Mouse (Mus musculus) heart, embryonic 12.5 days (tissue): ENCODE data around the gene Lamb1. TPM values are rescaled to one million over a fixed set of nuclear protein-coding genes. Genes with fewer than 3 reads are reported as not detected.

Source experiments
- ATAC-seq: fragments of 200-750 bp; cut with Nextera tagmentation; 2 replicates; pipeline ENCODE4 v1.8.0; 2017; ENCODE audit warnings: moderate TSS enrichment, moderate library complexity; ENCODE audit not compliant: insufficient number of reproducible peaks, low FRiP score
- H3K27ac ChIP-seq: fragments of 300-500 bp; sonication (generic); 2 replicates; pipeline ENCODE4 v1.5.1; 2016; ENCODE audit warnings: mild to moderate bottlenecking, moderate library complexity; ENCODE audit not compliant: poor library complexity, severe bottlenecking
- H3K27me3 ChIP-seq: fragments of 300-500 bp; sonication (generic); replicated peaks from 2 replicates; pipeline ENCODE4 v1.6.1; 2016; ENCODE audit warnings: mild to moderate bottlenecking, moderate library complexity
- H3K36me3 ChIP-seq: fragments of 300-500 bp; sonication (generic); 2 replicates; pipeline ENCODE4 v1.6.1; 2016; ENCODE audit warnings: mild to moderate bottlenecking, moderate library complexity
- H3K4me1 ChIP-seq: fragments of 300-500 bp; sonication (generic); replicated peaks from 2 replicates; pipeline ENCODE4 v1.6.1; 2016; ENCODE audit warnings: mild to moderate bottlenecking
- H3K4me2 ChIP-seq: fragments of 300-500 bp; sonication (generic); 2 replicates; pipeline ENCODE4 v1.6.1; 2016; ENCODE audit warnings: mild to moderate bottlenecking, moderate library complexity
- H3K4me3 ChIP-seq: fragments of 300-500 bp; sonication (generic); 2 replicates; pipeline ENCODE4 v1.5.1; 2016; ENCODE audit warnings: mild to moderate bottlenecking
- H3K9ac ChIP-seq: fragments of 300-500 bp; sonication (generic); 2 replicates; pipeline ENCODE4 v1.6.1; 2016; ENCODE audit warnings: mild to moderate bottlenecking, moderate library complexity
- H3K9me3 ChIP-seq: fragments of 300-500 bp; sonication (generic); replicated peaks from 2 replicates; pipeline ENCODE4 v1.6.1; 2016; ENCODE audit warnings: mild to moderate bottlenecking, moderate library complexity
- WGBS: fragments of 180-500 bp; shearing (Covaris S2); methylation state at CpG from one replicate; pipeline ENCODE4 v1.1.7; 2016; 5-methylcytosine and 5-hydroxymethylcytosine counted together
- polyA plus RNA-seq: library from polyadenylated mRNA; unstranded; fragments of >200 nt; fragmentation: Nextera tagmentation; extraction: Ambion mirVana; gene quantifications from 2 replicates; pipeline ENCODE4 v1.2.1, GENCODE M21; 2016

Lamb1 gene
- polyA plus RNA-seq, 1 experiment from 2014 or later: 127 TPM

DNA sequence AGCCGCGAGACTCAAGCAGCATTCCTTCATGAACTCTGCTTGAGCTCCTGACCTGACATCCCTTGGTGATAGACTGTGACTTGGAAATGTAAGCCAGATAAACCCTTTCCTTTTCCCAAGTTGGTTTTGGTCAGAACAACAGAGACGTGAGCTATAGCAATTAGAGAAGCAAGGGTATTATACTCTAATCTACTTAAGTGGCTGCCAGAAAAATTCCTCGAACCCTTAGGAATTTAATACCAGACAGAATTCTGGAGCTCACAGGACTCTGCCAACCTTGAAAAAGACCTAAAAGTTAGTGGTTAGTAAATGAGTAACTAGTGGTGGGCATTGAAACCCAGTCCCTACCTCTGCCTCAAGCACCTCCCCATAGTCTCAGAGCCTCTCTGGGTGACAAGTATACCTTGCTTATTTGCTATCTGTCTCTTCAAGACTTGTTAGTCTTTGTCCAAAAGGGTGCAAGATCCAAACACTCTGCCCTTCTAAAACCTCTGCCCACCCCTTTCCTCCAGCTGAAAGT lies 18.6 kb downstream of the Lamb1 start:
- peaks cover 23% of the 10 kb centered on the region for H3K4me1 ChIP-seq
- no peaks in the 10 kb centered on the region for H3K9me3 ChIP-seq
- no peak overlapping the region for H3K4me3 ChIP-seq
- H3K9ac ChIP-seq: no peak overlapping the region
- ATAC-seq: no peak
- H3K27ac ChIP-seq: no peak overlapping the region
- WGBS: 66% methylated on average over 4 of the region's 4 CpGs
- H3K27me3 ChIP-seq: no peaks in the 10 kb centered on the region
- no peak overlapping the region for H3K4me2 ChIP-seq
- peaks cover 91% of the 10 kb centered on the region for H3K36me3 ChIP-seq

DNA sequence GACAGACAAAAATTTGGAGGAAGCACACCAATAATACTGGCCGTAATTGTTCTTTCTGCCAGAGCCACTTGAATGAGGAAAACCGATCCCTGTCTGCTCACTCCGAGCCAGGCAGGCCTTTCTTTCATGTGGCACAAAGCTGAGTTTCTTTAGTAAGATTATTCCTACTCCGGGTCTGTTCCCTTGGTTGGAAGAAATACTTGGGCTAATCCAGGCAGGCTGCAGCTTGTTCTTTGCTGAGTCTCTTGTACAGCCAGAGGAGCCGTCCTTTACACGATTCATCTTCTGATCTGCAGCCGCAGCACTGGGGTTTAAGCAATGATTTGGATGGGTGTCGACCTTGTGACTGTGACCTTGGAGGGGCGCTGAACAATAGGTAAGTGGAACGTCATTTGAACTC lies 24.0 kb downstream of the Lamb1 start:
- Histone ChIP-seq H3K36me3 (peaks cover 82% of the 10 kb centered on the region), H3K9me3 (0 out of 2 replicates have a peak, but pooled peaks cover 6% of the 10 kb centered on the region), H3K27ac (no peak overlapping the region), H3K4me3 (no peak overlapping the region), H3K27me3 (no peaks in the 10 kb centered on the region), H3K4me2 (no peak overlapping the region), H3K4me1 (peaks cover 24% of the 10 kb centered on the region), H3K9ac (no peak overlapping the region)
- WGBS: 89% methylated on average over 10 of the region's 10 CpGs
- no peak for ATAC-seq

DNA sequence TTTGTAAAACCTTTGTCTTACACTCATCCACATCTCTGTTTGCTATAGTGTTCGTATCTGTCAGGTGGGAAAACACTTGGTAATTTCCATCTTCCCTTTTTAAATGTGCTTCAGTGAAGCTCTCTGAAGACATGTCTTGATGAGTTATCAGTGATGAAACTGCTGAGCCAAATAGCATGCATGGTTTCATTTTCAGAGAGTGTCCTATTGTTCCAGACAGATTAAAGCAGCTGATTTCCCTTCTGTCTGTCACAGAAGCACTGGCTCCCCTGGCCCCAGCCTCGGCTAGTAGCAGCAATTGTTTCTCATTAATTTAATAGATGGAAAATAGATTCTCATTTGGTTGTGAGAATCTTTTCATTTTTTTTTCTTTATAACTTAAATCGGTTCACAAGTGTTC lies 25.9 kb downstream of the Lamb1 start:
- Histone ChIP-seq H3K36me3 (peaks cover 75% of the 10 kb centered on the region), H3K9me3 (0 out of 2 replicates have a peak, but pooled peaks cover 6% of the 10 kb centered on the region), H3K4me3 (no peak overlapping the region), H3K9ac (no peak overlapping the region), H3K4me2 (no peak overlapping the region), H3K4me1 (peaks cover 41% of the 10 kb centered on the region), H3K27me3 (no peaks in the 10 kb centered on the region), H3K27ac (no peak overlapping the region)
- WGBS: 83% methylated on average over 3 of the region's 3 CpGs
- ATAC-seq: no peak

DNA sequence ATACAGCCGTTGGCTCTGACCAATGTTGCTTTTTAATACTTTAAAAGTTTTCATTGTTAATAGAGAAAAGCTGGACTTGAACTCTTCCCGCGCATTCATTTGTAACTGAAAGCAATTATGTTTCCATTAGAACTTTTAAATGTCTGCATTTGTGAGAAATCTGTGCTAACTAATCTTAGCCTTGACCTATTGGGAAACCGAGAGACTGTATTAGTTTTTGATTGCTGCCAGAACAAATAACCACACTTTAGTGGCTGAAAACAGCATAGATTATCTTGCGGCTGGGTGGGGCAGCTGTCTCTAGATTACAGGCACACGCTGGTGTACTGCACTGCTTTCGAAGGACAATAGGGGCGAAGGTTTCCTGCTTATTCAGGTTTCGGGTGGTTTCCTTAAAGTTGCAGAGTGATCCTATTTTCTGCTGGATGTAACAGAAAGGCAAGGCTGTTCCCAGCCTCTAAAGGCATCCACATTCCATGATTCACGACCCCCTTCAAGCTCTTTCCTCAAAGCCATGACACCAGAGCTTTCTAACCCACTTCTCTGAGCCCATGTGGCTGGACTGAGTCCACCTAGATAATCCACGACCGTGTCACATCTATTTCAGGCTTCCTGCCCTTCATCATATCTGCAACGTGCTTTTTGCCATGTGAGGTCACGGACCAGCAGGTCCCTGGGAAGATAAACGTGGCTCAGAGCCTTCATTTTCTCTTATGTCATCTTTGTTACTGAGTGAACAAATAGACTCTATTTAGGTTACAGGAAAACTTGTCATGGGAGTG lies 28.5 kb downstream of the Lamb1 start:
- Histone ChIP-seq H3K9ac (no peak overlapping the region), H3K9me3 (0 out of 2 replicates have a peak, but pooled peaks cover 6% of the 10 kb centered on the region), H3K27me3 (no peaks in the 10 kb centered on the region), H3K4me2 (no peak overlapping the region), H3K36me3 (peaks cover 74% of the 10 kb centered on the region), H3K4me3 (no peak overlapping the region), H3K27ac (peak overlapping the region; percentile 77), H3K4me1 (peaks cover 49% of the 10 kb centered on the region)
- ATAC-seq: peak; percentile 66
- WGBS: 30% methylated on average over 15 of the region's 15 CpGs

DNA sequence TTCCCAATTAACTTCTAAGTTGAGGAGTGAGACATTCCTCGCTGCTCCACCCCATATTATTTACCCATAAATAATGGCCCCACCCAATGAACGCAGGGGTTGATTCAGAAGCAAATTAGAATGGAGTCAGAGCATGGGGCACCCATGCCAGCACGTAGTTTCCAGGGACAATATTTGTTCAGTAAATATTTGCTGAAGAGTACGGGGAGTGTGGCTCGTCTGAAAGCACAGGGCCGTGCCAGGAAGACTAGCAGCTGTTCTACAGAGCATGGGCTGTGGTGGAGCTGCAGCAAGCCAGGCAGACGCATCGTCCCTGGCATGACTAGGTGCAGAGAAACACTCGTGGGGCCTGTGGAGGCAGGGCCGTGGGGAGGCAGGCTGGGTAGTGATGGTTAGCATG lies 29.5 kb downstream of the Lamb1 start:
- peak; percentile 45; the same call in 1 of the 2 replicates for ATAC-seq
- no peak overlapping the region for H3K9ac ChIP-seq
- no peaks in the 10 kb centered on the region for H3K9me3 ChIP-seq
- H3K36me3 ChIP-seq: peaks cover 74% of the 10 kb centered on the region
- no peak overlapping the region for H3K4me2 ChIP-seq
- 42% methylated on average over 10 of the region's 10 CpGs for WGBS
- H3K4me1 ChIP-seq: peaks cover 56% of the 10 kb centered on the region
- peak overlapping the region; percentile 77 for H3K27ac ChIP-seq
- H3K27me3 ChIP-seq: no peaks in the 10 kb centered on the region
- no peak overlapping the region for H3K4me3 ChIP-seq

DNA sequence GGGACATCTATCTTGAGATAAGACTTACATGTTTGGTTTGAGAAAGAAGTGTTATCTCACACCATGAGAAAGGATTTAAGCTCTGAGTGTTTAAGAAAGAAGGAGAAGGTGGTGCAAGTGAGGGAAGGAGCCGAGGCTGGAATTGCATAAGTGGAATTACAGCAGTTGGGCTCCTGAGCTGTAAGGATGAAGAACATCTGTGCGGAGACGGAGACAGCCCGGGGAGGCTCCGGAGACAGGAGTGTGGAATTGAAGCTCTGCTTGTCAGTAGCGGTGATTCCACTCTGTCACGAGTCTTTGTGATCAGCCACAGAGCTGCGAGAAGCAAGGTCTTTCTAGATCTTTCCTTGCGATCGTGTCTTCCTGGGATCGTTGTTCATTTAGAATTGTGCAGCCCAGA lies 30.0 kb downstream of the Lamb1 start:
- H3K4me2 ChIP-seq: no peak overlapping the region
- H3K4me1 ChIP-seq: peaks cover 60% of the 10 kb centered on the region

DNA sequence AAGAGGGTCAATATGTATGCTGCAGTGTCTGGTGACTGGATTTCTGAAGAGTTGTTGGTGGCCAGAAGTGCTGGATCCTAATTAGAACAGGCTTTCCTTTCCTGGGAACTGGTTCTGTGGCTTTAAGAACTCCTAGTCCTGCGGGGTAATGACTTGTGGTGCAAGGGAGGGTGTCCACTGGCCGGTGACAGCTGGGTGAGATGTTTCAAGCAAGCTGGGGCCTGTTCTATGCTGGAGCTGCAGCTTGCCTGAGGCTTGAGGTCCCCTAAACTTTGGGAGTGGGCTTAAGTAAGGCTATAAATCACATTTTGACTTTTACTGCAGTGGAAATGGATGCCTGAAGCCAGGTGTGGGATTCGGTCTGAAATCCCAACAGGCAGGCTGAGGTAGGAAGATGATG lies 30.5 kb downstream of the Lamb1 start:
- Histone ChIP-seq H3K4me1 (peaks cover 65% of the 10 kb centered on the region), H3K36me3 (peaks cover 77% of the 10 kb centered on the region)
- no peak for ATAC-seq

More for the DNA sequence above, 30.0 kb downstream of the Lamb1 start:
- Histone ChIP-seq H3K27me3 (no peaks in the 10 kb centered on the region), H3K27ac (peak overlapping the region; percentile 77), H3K9ac (no peak overlapping the region), H3K4me3 (no peak overlapping the region), H3K36me3 (peaks cover 77% of the 10 kb centered on the region), H3K9me3 (no peaks in the 10 kb centered on the region)
- ATAC-seq: no peak
- WGBS: 58% methylated on average over 11 of the region's 11 CpGs

DNA sequence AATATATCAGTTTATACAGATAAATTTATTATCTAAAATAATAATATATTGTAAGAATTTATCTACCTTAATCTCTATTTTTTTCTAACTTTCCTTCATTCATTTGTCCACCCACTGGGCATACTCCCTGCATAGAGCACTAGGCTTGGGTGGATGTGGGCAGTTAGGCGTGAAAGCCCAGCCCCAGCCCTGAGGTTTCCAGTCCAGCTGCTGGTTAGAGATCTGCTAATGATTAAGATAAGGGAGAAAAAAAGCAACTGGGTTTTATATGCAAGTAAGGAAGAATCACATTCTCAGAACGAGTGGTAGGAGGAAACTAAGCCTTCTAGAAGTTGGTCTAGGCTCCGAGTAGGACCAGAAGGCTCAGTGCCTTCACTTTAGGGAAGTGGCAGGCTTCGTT lies 31.1 kb downstream of the Lamb1 start:
- Histone ChIP-seq H3K4me3 (no peak overlapping the region), H3K27me3 (no peaks in the 10 kb centered on the region), H3K4me1 (peaks cover 65% of the 10 kb centered on the region), H3K27ac (no peak overlapping the region), H3K9ac (no peak overlapping the region), H3K4me2 (no peak overlapping the region), H3K36me3 (peaks cover 77% of the 10 kb centered on the region), H3K9me3 (no peaks in the 10 kb centered on the region)
- ATAC-seq: no peak
- WGBS: 71% methylated on average over 4 of the region's 4 CpGs

More for the DNA sequence above, 30.5 kb downstream of the Lamb1 start:
- Histone ChIP-seq H3K27me3 (no peaks in the 10 kb centered on the region), H3K4me2 (no peak overlapping the region), H3K9ac (no peak overlapping the region), H3K4me3 (no peak overlapping the region), H3K9me3 (no peaks in the 10 kb centered on the region), H3K27ac (peak overlapping the region; percentile 77)
- WGBS: 47% methylated on average over 3 of the region's 3 CpGs

DNA sequence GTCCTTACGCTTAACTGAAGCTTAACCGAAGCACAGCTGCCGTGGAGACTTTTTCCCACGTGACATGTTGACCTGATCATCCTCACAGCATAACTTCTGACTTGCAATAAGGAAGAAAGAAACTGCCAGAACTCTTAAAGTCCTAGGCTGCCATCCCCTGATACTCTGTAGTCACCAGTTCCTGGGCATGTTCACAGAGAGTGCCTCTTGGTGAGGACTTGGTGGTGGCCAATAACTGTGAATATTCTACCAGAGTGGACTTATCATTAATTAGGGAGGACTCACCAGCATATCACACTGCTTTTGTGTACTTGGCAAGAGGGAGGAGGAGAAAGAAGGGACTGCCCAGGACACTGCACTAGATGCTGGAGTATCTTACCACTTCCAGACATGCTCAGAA lies 33.1 kb downstream of the Lamb1 start:
- ATAC-seq: no peak
- Histone ChIP-seq H3K9ac (no peak overlapping the region), H3K27me3 (no peaks in the 10 kb centered on the region), H3K4me2 (no peak overlapping the region), H3K36me3 (peaks cover 80% of the 10 kb centered on the region), H3K27ac (no peak overlapping the region), H3K9me3 (no peaks in the 10 kb centered on the region), H3K4me1 (peaks cover 50% of the 10 kb centered on the region), H3K4me3 (no peak overlapping the region)
- WGBS: 90% methylated on average over 4 of the region's 4 CpGs

DNA sequence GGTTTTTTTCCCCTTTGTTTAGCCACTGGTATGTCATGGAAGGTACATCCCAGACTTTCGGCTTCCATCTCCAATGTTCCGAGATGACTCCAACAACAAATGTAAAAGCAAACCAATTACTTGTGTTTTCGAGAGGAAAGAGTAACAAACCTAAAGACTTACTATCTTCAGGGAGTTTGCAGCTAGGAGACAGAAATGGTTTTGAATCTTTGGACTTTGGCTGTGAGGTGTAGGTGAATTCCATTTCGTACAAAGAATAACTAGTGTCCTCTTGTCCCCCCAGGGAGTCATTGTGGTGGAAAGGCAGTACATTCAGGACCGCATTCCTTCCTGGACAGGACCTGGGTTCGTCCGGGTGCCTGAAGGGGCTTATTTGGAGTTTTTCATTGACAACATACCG lies 33.5 kb downstream of the Lamb1 start:
- Histone ChIP-seq H3K9ac (no peak overlapping the region), H3K27me3 (no peaks in the 10 kb centered on the region), H3K9me3 (no peaks in the 10 kb centered on the region), H3K4me1 (peaks cover 46% of the 10 kb centered on the region), H3K4me3 (no peak overlapping the region), H3K4me2 (no peak overlapping the region), H3K36me3 (peaks cover 84% of the 10 kb centered on the region), H3K27ac (no peak overlapping the region)
- ATAC-seq: no peak
- 84% methylated on average over 8 of the region's 8 CpGs for WGBS

DNA sequence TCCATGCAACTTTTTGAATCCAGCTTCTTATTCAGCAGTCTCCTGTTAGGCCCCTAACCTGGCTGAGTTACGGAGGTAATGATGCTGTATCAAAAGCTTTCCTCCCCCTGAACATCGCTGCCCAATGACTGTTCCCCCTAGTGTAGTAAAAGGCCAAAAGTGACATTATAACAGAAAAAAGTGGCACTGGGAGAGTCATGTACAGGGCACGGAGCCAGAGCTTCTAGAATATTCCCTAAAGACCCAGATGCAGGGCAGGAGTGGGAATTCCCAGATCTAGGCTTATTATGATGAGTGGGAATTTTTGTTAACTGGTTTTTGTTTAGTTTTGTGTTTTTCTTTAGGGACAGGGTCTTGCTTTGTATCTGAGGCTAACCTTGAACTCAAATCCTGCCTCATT lies 34.1 kb downstream of the Lamb1 start:
- Histone ChIP-seq H3K4me1 (peaks cover 40% of the 10 kb centered on the region), H3K27ac (peak overlapping the region; percentile 85), H3K27me3 (no peaks in the 10 kb centered on the region), H3K4me3 (no peak overlapping the region), H3K9ac (no peak overlapping the region), H3K4me2 (no peak overlapping the region), H3K36me3 (peaks cover 90% of the 10 kb centered on the region), H3K9me3 (no peaks in the 10 kb centered on the region)
- WGBS: 89% methylated on average over 3 of the region's 3 CpGs
- ATAC-seq: no peak
